Mouse (Mus musculus): Measurements from ENCODE around the gene Capza2. TPM values are rescaled to one million over a fixed set of nuclear protein-coding genes. Genes with fewer than 3 reads are reported as not detected.
A peak's percentile ranks its signal among the peaks of the same experiment; 100 is the strongest.
"Not testable (repeated sequence)": the region's sequence is repeated elsewhere in the genome, so short reads cannot be mapped to it uniquely, and the experiment has no call there.

Gene Capza2
- polyA plus RNA-seq, 1 experiment from 2014 or later, result 201 TPM

DNA sequence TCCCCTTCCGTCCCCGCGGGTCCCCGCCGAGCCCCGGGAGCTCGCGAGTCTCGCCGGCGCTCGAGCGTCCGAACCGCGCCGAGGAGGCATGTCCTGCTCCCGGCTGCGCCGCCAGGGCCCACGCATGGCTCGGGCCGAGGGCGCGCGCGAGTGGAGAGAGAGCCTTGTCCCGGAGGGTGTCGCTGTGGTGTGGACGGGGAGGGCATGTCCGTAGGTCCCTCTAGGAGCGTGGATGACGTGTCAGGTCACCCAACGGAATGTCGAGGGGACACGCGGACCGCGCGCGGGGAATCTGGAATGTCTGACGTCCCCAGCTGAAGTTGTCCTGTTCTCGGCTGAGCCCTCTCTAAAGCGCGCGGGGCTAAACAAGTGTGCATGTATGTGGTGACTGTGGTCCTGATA lies 58.5 kb downstream of the Capza2 start:
- H3K4me3 ChIP-seq, result peak overlapping the region; percentile 90
- H3K27me3 ChIP-seq (ENCODE audit: insufficient read depth, poor library complexity, severe bottlenecking), result no peaks in the 10 kb centered on the region
- 0 out of 2 replicates have a peak, but pooled peaks cover 9% of the 10 kb centered on the region for H3K4me1 ChIP-seq
- no peaks in the 10 kb centered on the region for H3K9me3 ChIP-seq
- H3K36me3 ChIP-seq, result peaks cover 14% of the 10 kb centered on the region
- 1% methylated on average over 43 of the region's 46 CpGs for WGBS
- peak; percentile 87 for DNase-seq (ENCODE audit: low spot score)
- H3K27ac ChIP-seq, result peak overlapping the region; percentile 99

DNA sequence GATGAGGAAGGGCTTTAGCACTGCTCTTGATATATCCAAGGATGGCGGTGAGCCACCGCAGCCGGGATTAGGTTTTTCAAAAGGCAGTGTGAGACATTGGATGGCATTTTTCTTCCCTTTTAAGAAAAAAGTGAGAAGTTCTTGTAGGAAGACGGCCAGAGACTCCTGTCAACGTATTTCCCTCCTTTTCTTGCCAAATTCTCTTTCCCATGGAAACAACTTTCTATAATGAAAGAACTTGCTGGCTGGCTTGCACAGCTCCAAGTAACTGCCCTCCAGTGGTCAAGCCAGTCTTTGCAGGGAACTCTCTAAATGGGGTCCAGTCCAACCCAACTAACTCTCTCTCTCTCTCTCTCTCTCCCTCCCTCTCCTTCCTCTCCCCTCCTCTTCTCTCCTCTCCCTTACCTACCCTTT lies 60.3 kb downstream of the Capza2 start:
- Histone ChIP-seq H3K27ac (no peak overlapping the region), H3K9me3 (no peaks in the 10 kb centered on the region), H3K27me3 (ENCODE audit: insufficient read depth, poor library complexity, severe bottlenecking) (no peaks in the 10 kb centered on the region), H3K4me1 (peaks cover 15% of the 10 kb centered on the region; the same call in 1 of the 2 replicates), H3K36me3 (peaks cover 14% of the 10 kb centered on the region), H3K4me3 (no peak overlapping the region)
- no peak for DNase-seq (ENCODE audit: low spot score)
- 58% methylated on average over 5 of the region's 5 CpGs for WGBS

DNA sequence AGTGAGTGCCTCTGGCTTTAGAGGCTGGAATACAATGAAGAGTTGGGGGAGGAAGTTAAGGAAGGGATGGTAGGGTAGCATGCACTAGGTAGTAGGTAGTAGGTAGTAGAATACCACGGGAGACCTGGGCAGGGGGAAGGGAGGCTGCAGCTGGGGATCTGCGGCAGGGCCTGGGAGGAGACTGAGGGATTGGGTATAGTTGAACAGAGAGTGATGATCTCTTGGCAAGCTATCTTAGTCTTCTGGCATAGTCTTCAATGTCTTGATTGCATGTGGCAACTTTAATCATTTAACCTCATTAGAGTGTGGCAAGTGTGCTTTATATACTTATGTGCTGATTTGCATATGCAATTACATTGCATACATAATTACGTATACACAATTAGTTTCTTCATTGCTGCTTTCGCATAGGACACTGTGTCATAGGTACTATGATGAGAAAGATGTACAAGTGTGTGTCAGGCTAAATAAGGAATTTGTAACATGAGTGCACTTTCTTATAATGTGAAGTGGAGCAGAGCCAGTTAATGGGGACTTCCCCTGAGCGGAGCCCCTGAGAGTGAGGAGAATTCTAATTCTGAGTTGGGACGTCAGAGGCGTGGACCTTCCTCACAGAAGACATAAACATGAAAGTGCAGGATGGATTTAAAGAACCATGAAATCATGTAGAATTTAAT lies 65.0 kb downstream of the Capza2 start:
- peaks cover 13% of the 10 kb centered on the region; the same call in 1 of the 2 replicates for H3K4me1 ChIP-seq
- no peaks in the 10 kb centered on the region for H3K27me3 ChIP-seq (ENCODE audit: insufficient read depth, poor library complexity, severe bottlenecking)
- H3K9me3 ChIP-seq, result no peaks in the 10 kb centered on the region
- H3K4me3 ChIP-seq, result no peak overlapping the region
- DNase-seq (ENCODE audit: low spot score), result no peak
- 72% methylated on average over 7 of the region's 7 CpGs for WGBS
- no peak overlapping the region for H3K27ac ChIP-seq
- peaks cover 14% of the 10 kb centered on the region for H3K36me3 ChIP-seq

DNA sequence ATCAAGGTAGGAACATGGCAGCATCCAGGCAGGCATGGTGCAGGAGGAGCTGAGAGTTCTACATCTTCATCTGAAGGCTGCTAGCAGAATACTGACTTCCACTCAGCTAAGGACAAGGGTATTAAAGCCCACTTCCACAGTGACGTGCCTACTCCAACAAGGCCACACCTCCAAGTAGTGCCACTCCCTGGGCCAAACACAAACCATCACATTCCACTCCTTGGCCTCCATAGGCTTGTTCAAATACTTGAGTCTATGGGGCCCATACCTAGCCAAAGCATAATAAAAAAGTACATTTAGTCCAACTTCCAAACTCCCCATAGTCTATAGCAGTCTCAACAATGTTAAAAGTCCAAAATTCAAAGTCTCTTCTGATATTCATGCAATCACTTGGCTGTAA lies 68.0 kb downstream of the Capza2 start:
- not testable (repeated sequence) for DNase-seq (ENCODE audit: low spot score); H3K27ac ChIP-seq; H3K4me3 ChIP-seq; H3K36me3 ChIP-seq; H3K27me3 ChIP-seq (ENCODE audit: insufficient read depth, poor library complexity, severe bottlenecking); H3K9me3 ChIP-seq; H3K4me1 ChIP-seq
- 85% methylated on average over 1 of the region's 1 CpGs for WGBS

DNA sequence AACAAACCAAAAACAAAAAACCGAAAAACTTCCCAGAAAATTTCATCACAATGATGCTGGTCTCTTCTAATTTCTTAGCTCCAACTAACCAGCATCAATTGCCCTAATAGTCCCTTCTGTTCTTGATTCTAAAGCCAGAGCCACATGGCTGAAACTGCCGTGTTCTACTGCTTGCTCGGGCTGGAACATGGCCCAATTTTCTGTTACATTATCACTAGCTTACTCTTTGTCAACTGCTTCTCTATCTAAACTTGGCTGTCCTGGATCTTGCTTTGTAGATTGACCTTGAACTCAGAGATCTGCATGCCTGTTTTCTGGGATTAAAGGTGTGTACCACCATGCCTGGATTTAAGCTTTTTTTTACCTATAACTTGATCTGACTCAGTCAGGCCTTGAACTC lies 69.9 kb downstream of the Capza2 start:
- peaks cover 4% of the 10 kb centered on the region; the same call in 1 of the 2 replicates for H3K4me1 ChIP-seq
- no peak overlapping the region for H3K4me3 ChIP-seq
- no peak for DNase-seq (ENCODE audit: low spot score)
- WGBS, result 86% methylated on average over 3 of the region's 3 CpGs
- H3K27ac ChIP-seq, result no peak overlapping the region
- H3K9me3 ChIP-seq, result no peaks in the 10 kb centered on the region
- H3K27me3 ChIP-seq (ENCODE audit: insufficient read depth, poor library complexity, severe bottlenecking), result no peaks in the 10 kb centered on the region
- H3K36me3 ChIP-seq, result no peaks in the 10 kb centered on the region

Other genes starting within 250 kb of the Capza2 start
- 1.6 and 3.5 TPM in 2 replicates for gene Met, start 172.4 kb upstream of the Capza2 start, polyA plus RNA-seq (2016; fragmentation: Nextera tagmentation; extraction: Ambion mirVana)
- gene St7, start 56.7 kb downstream of the Capza2 start, polyA plus RNA-seq (2016; fragmentation: Nextera tagmentation; extraction: Ambion mirVana), result 24.0 and 24.9 TPM in 2 replicates